Mouse (Mus musculus) myocyte (in vitro differentiated cells): ENCODE measurements around the gene Crybb1. TPM values are rescaled to one million over a fixed set of nuclear protein-coding genes. Genes with fewer than 3 reads are reported as not detected.

Source experiments
- H3K27me3 ChIP-seq: one replicate; pipeline ENCODE4 v1.6.1; 2011; ENCODE audit not compliant: control insufficient read depth, insufficient read depth, insufficient read length
- H3K36me3 ChIP-seq: one replicate; pipeline ENCODE4 v1.6.1; 2011; ENCODE audit not compliant: control insufficient read depth, insufficient read depth
- H3K4me2 ChIP-seq: one replicate; pipeline ENCODE4 v1.6.1; 2011; ENCODE audit warnings: low read depth, control low read depth
- H3K4me3 ChIP-seq: one replicate; pipeline ENCODE4 v1.5.1; 2011; ENCODE audit warnings: mild to moderate bottlenecking, control low read depth, moderate library complexity
- H3K79me2 ChIP-seq: one replicate; pipeline ENCODE4 v1.6.1; 2011; ENCODE audit not compliant: control insufficient read depth, insufficient read depth
- H3ac ChIP-seq: one replicate; pipeline ENCODE4 v1.6.1; 2011; ENCODE audit not compliant: control insufficient read depth, insufficient read length
- CEBPB ChIP-seq: IDR thresholded peaks from 2 replicates; pipeline ENCODE4 v1.6.1; 2011; ENCODE audit warnings: mild to moderate bottlenecking, moderate library complexity; ENCODE audit not compliant: poor library complexity, insufficient read depth, severe bottlenecking
- E2F4 ChIP-seq: IDR thresholded peaks from one replicate; pipeline ENCODE4 v1.6.1; 2011; ENCODE audit warnings: mild to moderate bottlenecking, control low read depth, moderate library complexity; ENCODE audit not compliant: insufficient read depth
- MYOD1 ChIP-seq, 3 experiments: IDR thresholded peaks; one replicate each; pipeline ENCODE4 v1.6.1; 2011; ENCODE audit warnings: control low read depth in 2 of 3, low read depth in 2 of 3, mild to moderate bottlenecking in 2 of 3, moderate library complexity in 1 of 3; ENCODE audit not compliant: insufficient read length in 2 of 3, control insufficient read depth in 1 of 3
- MYOG ChIP-seq, 3 experiments: IDR thresholded peaks; one replicate each; pipeline ENCODE4 v1.6.1; 2011; ENCODE audit warnings: control low read depth in 2 of 3, low read depth in 2 of 3, mild to moderate bottlenecking in 2 of 3; ENCODE audit not compliant: insufficient read length in 2 of 3, control insufficient read depth in 1 of 3, insufficient read depth in 1 of 3
- POLR2A ChIP-seq: IDR thresholded peaks from one replicate; pipeline ENCODE4 v1.6.1; 2011; ENCODE audit warnings: low read depth, mild to moderate bottlenecking, control low read depth, moderate library complexity; ENCODE audit not compliant: insufficient read length
- POLR2AphosphoS2 ChIP-seq: IDR thresholded peaks from one replicate; pipeline ENCODE4 v1.6.1; 2011; ENCODE audit warnings: low read depth, control low read depth; ENCODE audit not compliant: insufficient read length
- REST ChIP-seq: IDR thresholded peaks from one replicate; pipeline ENCODE4 v1.6.1; 2011; ENCODE audit warnings: mild to moderate bottlenecking, control low read depth, moderate library complexity; ENCODE audit not compliant: insufficient read depth, insufficient read length
- SRF ChIP-seq: IDR thresholded peaks from one replicate; pipeline ENCODE4 v1.6.1; 2011; ENCODE audit warnings: low read depth; ENCODE audit not compliant: control insufficient read depth, insufficient read length
- TCF12 ChIP-seq: IDR thresholded peaks from one replicate; pipeline ENCODE4 v1.6.1; 2011; ENCODE audit warnings: mild to moderate bottlenecking, control low read depth; ENCODE audit not compliant: poor library complexity, insufficient read depth, severe bottlenecking
- TCF3 ChIP-seq: IDR thresholded peaks from one replicate; pipeline ENCODE4 v1.6.1; 2011; ENCODE audit warnings: low read depth, control low read depth; ENCODE audit not compliant: insufficient read length
- USF1 ChIP-seq: IDR thresholded peaks from one replicate; pipeline ENCODE4 v1.6.1; 2011; ENCODE audit warnings: low read depth, mild to moderate bottlenecking, control low read depth, moderate library complexity
- polyA plus RNA-seq: library from polyadenylated mRNA; unstranded; fragments of >200 nt; fragmentation: generic; extraction: Trizol; gene quantifications from one replicate; pipeline ENCODE4 v1.2.1, GENCODE M21; 2012; ENCODE audit warnings: missing spikeins

Gene Crybb1
- polyA plus RNA-seq, 1 experiment = 0.36 TPM

GRCm38 (mm10) chr5:112228240-112229076 is 27.2 kb upstream of the Crybb1 start:
- TF ChIP-seq POLR2AphosphoS2 = no peak
- TF ChIP-seq SRF = no peak
- H3K27me3 ChIP-seq = peaks cover 40% of the 10 kb centered on the region

GRCm38 (mm10) chr5:112235806-112236205 is 19.8 kb upstream of the Crybb1 start:
- Histone ChIP-seq H3K4me3 (no peak overlapping the region), H3K36me3 (no peaks in the 10 kb centered on the region), H3ac (no peak overlapping the region), H3K27me3 (peaks cover 4% of the 10 kb centered on the region), H3K4me2 (no peak overlapping the region), H3K79me2 (no peaks in the 10 kb centered on the region)
- TF ChIP-seq E2F4 (no peak), POLR2A (no peak), CEBPB (no peak), TCF3 (no peak), SRF (no peak)

More at GRCm38 (mm10) chr5:112228240-112229076, 27.2 kb upstream of the Crybb1 start:
- H3K4me2 ChIP-seq = peak overlapping the region; percentile 30
- H3K36me3 ChIP-seq = no peaks in the 10 kb centered on the region
- no peak overlapping the region for H3ac ChIP-seq
- no peak overlapping the region for H3K4me3 ChIP-seq
- H3K79me2 ChIP-seq = no peaks in the 10 kb centered on the region

GRCm38 (mm10) chr5:112236631-112237030 is 19.0 kb upstream of the Crybb1 start:
- Histone ChIP-seq H3K4me3 (no peak overlapping the region), H3K79me2 (no peaks in the 10 kb centered on the region), H3K4me2 (no peak overlapping the region), H3K27me3 (no peaks in the 10 kb centered on the region), H3ac (no peak overlapping the region), H3K36me3 (no peaks in the 10 kb centered on the region)
- no peak for TF ChIP-seq TCF12

- TF ChIP-seq POLR2AphosphoS2 = no peak
- peak in 2 of 3 experiments; percentile 59 to 75 for TF ChIP-seq MYOD1 (IDR thresholded peaks at IDR 0.05; ENCODE audit: control insufficient read depth in 1 of 3, insufficient read length in 2 of 3, low read depth in 2 of 3)
- TF ChIP-seq REST = no peak
- TF ChIP-seq CEBPB = no peak
- TF ChIP-seq MYOG (IDR thresholded peaks at IDR 0.05; ENCODE audit: control insufficient read depth in 1 of 3, insufficient read depth in 1 of 3, insufficient read length in 2 of 3, low read depth in 2 of 3) = peak in 2 of 3 experiments; percentile 69 to 77
- TF ChIP-seq TCF3 = no peak
- no peak for TF ChIP-seq SRF
- H3K27me3 ChIP-seq = no peaks in the 10 kb centered on the region
- no peaks in the 10 kb centered on the region for H3K36me3 ChIP-seq
- H3ac ChIP-seq = peak overlapping the region; percentile 33
- no peak overlapping the region for H3K4me2 ChIP-seq
- no peak overlapping the region for H3K4me3 ChIP-seq
- no peaks in the 10 kb centered on the region for H3K79me2 ChIP-seq
These were observed 18.2 kb upstream of the Crybb1 start for GRCm38 (mm10) chr5:112237439-112237838.

GRCm38 (mm10) chr5:112237866-112238570 is 17.6 kb upstream of the Crybb1 start:
- Histone ChIP-seq H3ac (peak overlapping the region; percentile 33), H3K36me3 (no peaks in the 10 kb centered on the region), H3K4me3 (no peak overlapping the region), H3K27me3 (no peaks in the 10 kb centered on the region), H3K79me2 (no peaks in the 10 kb centered on the region), H3K4me2 (no peak overlapping the region)
- TF ChIP-seq REST (no peak), TCF3 (no peak), USF1 (no peak), E2F4 (no peak), POLR2AphosphoS2 (no peak), CEBPB (no peak), TCF12 (no peak), MYOG (IDR thresholded peaks at IDR 0.05; ENCODE audit: control insufficient read depth in 1 of 3, insufficient read depth in 1 of 3, insufficient read length in 2 of 3, low read depth in 2 of 3) (no peak), MYOD1 (IDR thresholded peaks at IDR 0.05; ENCODE audit: control insufficient read depth in 1 of 3, insufficient read length in 2 of 3, low read depth in 2 of 3) (no peak)
